Mouse (Mus musculus) neural tube, embryonic 14.5 days (tissue): Measurements from ENCODE around the gene Cox5b. TPM values are rescaled to one million over a fixed set of nuclear protein-coding genes. Genes with fewer than 3 reads are reported as not detected.
A peak's percentile ranks its signal among the peaks of the same experiment; 100 is the strongest.

Source experiments
- ATAC-seq: fragments of 200-750 bp; cut with Nextera tagmentation; 2 replicates; pipeline ENCODE4 v1.8.0; 2017; ENCODE audit warnings: low read depth, mild to moderate bottlenecking, moderate TSS enrichment, moderate library complexity
- H3K27ac ChIP-seq: fragments of 300-500 bp; sonication (generic); 2 replicates; pipeline ENCODE4 v1.5.1; 2014; ENCODE audit warnings: low read depth, mild to moderate bottlenecking, control low read depth, low read length, moderate library complexity, mixed read lengths
- H3K27me3 ChIP-seq: fragments of 300-500 bp; sonication (generic); 2 replicates; pipeline ENCODE4 v1.6.1; 2014; ENCODE audit warnings: low read length; ENCODE audit not compliant: control insufficient read depth, insufficient read depth
- H3K36me3 ChIP-seq: fragments of 300-500 bp; sonication (generic); 2 replicates; pipeline ENCODE4 v1.6.1; 2014; ENCODE audit warnings: low read length, mixed read lengths; ENCODE audit not compliant: control insufficient read depth, insufficient read depth
- H3K4me1 ChIP-seq: fragments of 300-500 bp; sonication (generic); 2 replicates; pipeline ENCODE4 v1.6.1; 2014; ENCODE audit warnings: low read length; ENCODE audit not compliant: control insufficient read depth, insufficient read depth
- H3K4me2 ChIP-seq: fragments of 300-500 bp; sonication (generic); 2 replicates; pipeline ENCODE4 v1.6.1; 2014; ENCODE audit warnings: mild to moderate bottlenecking, low read depth, low read length, control low read depth
- H3K4me3 ChIP-seq: fragments of 300-500 bp; sonication (generic); 2 replicates; pipeline ENCODE4 v1.5.1; 2014; ENCODE audit warnings: low read depth, low read length, control low read depth, mixed read lengths
- H3K9ac ChIP-seq: fragments of 300-500 bp; sonication (generic); replicated peaks from 2 replicates; pipeline ENCODE4 v1.6.1; 2014; ENCODE audit warnings: low read depth, mild to moderate bottlenecking, control low read depth, low read length, mixed read lengths
- H3K9me3 ChIP-seq: fragments of 300-500 bp; sonication (generic); 2 replicates; pipeline ENCODE4 v1.6.1; 2016; ENCODE audit warnings: low read length; ENCODE audit not compliant: control insufficient read depth
- WGBS: fragments of 180-500 bp; shearing (Covaris S2); extraction: QIAGEN DNeasy Blood & Tissue Kit; methylation state at CpG from one replicate; pipeline ENCODE4 v1.1.7; 2014; 5-methylcytosine and 5-hydroxymethylcytosine counted together
- microRNA-seq: library from miRNA; unstranded; fragments of <30 nt; microRNA quantifications from one replicate; pipeline ENCODE4, GENCODE M21; 2016
- polyA plus RNA-seq: library from polyadenylated mRNA; unstranded; fragments of >200 nt; fragmentation: Nextera tagmentation; extraction: Ambion mirVana; gene quantifications from 2 replicates; pipeline ENCODE4 v1.2.1, GENCODE M21; 2014

Gene Cox5b
- polyA plus RNA-seq, 1 experiment from 2014 or later, result 834 TPM

DNA sequence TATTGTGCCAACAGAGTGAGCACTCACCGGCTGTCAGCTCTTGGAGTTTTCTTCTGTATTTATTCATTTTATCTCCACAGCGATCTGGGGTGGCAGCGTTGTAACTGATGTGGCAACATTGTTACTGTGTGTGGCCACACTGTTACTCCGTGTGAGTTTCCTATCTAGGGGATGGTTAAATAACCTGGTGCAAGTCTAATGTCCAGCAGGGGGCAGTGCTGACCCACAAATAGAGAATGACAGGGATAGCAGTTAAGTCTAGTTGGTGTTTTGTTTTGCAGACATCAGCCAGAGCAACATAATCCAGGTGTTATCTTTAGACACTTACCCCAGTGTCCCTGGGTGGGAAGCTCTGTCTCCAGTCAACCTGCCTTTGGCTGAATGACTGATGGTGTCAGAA is 46.1 kb downstream of the Cox5b start:
- Histone ChIP-seq H3K4me3 (no peak overlapping the region), H3K9me3 (no peaks in the 10 kb centered on the region), H3K27me3 (no peaks in the 10 kb centered on the region), H3K4me1 (no peaks in the 10 kb centered on the region), H3K36me3 (no peaks in the 10 kb centered on the region), H3K4me2 (no peak overlapping the region), H3K27ac (no peak overlapping the region), H3K9ac (no peak overlapping the region)
- ATAC-seq, result peak; percentile 76; the same call in 1 of the 2 replicates
- WGBS, result 11% methylated on average over 4 of the region's 4 CpGs

DNA sequence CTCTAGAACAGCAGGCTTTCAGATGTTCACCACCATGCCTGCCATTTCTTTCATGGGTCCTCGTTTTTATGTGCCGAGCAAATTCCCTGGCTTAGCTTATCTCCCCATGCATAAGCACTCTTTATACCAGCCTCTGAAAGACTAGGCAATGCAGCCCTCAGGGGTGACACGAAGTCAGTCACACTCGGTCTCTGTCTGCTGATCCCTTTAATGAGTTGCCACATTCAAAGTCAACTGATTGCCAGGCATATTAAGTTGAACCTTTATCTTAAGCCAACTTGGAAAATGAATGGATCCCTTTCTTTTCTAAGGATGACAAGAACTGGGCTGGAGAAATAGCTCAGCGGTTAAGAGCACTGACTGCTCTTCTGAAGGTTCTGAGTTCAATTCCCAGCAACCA is 48.0 kb downstream of the Cox5b start:
- ATAC-seq, result no peak
- no peaks in the 10 kb centered on the region for H3K36me3 ChIP-seq
- no peak overlapping the region for H3K9ac ChIP-seq
- no peak overlapping the region for H3K4me3 ChIP-seq
- no peak overlapping the region for H3K4me2 ChIP-seq
- H3K4me1 ChIP-seq, result peaks cover 2% of the 10 kb centered on the region; the same call in 1 of the 2 replicates
- no peak overlapping the region for H3K27ac ChIP-seq
- H3K27me3 ChIP-seq, result no peaks in the 10 kb centered on the region
- no peaks in the 10 kb centered on the region for H3K9me3 ChIP-seq
- WGBS, result 70% methylated on average over 5 of the region's 5 CpGs

DNA sequence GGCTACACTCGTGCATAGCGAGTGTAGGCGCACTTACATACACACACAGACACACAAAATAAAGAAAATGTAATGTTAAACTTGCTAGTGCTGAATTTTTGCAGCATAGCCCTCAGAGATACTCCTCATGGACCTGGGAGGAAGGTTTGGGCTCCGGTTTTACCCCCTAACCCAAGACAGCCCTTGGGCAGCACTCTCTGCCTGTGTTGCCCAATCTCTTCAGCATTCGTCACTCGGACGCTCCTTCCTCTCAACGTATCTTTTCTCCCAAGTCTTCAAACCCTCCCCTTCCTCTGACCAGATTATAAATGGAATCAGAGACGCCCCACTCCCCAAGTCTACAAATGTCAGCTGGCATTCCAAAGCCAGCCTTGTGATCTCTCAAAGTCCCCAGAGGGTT is 51.8 kb downstream of the Cox5b start:
- Histone ChIP-seq H3K36me3 (no peaks in the 10 kb centered on the region), H3K4me2 (no peak overlapping the region), H3K27ac (no peak overlapping the region), H3K9ac (no peak overlapping the region), H3K9me3 (no peaks in the 10 kb centered on the region), H3K4me1 (peaks cover 4% of the 10 kb centered on the region; the same call in 1 of the 2 replicates), H3K4me3 (no peak overlapping the region), H3K27me3 (no peaks in the 10 kb centered on the region)
- 83% methylated on average over 9 of the region's 9 CpGs for WGBS
- ATAC-seq, result no peak

Small RNA genes lying within 50 kb of the gene (microRNA-seq; reads per million reads assigned to microRNA genes)
- gene Gm24133, result not detected

Other genes starting within 250 kb of the Cox5b start
- 46.2 and 49.3 TPM in 2 replicates for gene Lman2l, start 246.2 kb upstream of the Cox5b start, polyA plus RNA-seq
- gene Cnnm4, start 219.8 kb upstream of the Cox5b start, polyA plus RNA-seq, result 8.8 and 9.8 TPM in 2 replicates
- 5.4 and 9.4 TPM in 2 replicates for gene Cnnm3, start 179.6 kb upstream of the Cox5b start, polyA plus RNA-seq
- gene Ankrd23, start 154.6 kb upstream of the Cox5b start, polyA plus RNA-seq, result 13.0 and 14.9 TPM in 2 replicates
- 0.32 and 0.62 TPM in 2 replicates for gene Gm42417, start 152.0 kb upstream of the Cox5b start, polyA plus RNA-seq
- 26.6 and 34.5 TPM in 2 replicates for gene Ankrd39, start 144.0 kb upstream of the Cox5b start, polyA plus RNA-seq
- 4.0 and 5.2 TPM in 2 replicates for gene Sema4c, start 133.1 kb upstream of the Cox5b start, polyA plus RNA-seq
- gene Fam178b, start 8.3 kb upstream of the Cox5b start, polyA plus RNA-seq, result not detected in 2 replicates
- gene 4933424G06Rik, start 18.7 kb downstream of the Cox5b start, polyA plus RNA-seq, result 0.40 and 0.92 TPM in 2 replicates
- gene Actr1b, start 23.0 kb downstream of the Cox5b start, polyA plus RNA-seq, result 103 and 117 TPM in 2 replicates
- 1.5 and 2.6 TPM in 2 replicates for gene Zap70, start 70.3 kb downstream of the Cox5b start, polyA plus RNA-seq